Mouse (Mus musculus): ENCODE results near the gene Tomm40l. TPM values are rescaled to one million over a fixed set of nuclear protein-coding genes. Genes with fewer than 3 reads are reported as not detected.

The Tomm40l gene
- polyA plus RNA-seq, 1 experiment from 2014 or later = 49.2 TPM

GRCm38 (mm10) chr1:171184314-171184713, 38.0 kb downstream of the Tomm40l start:
- DNase-seq (ENCODE audit: low spot score) = no peak
- H3K27me3 ChIP-seq (replicated peaks; ENCODE audit: control insufficient read depth, insufficient read depth, low read length) = no peaks in the 10 kb centered on the region
- H3K9ac ChIP-seq (ENCODE audit: low read length) = no peak overlapping the region
- H3K27ac ChIP-seq (ENCODE audit: low read depth, low read length) = no peak overlapping the region
- 88% methylated on average over 7 of the region's 7 CpGs for WGBS
- H3K36me3 ChIP-seq (ENCODE audit: control insufficient read depth, insufficient read depth, low read length) = no peaks in the 10 kb centered on the region
- no peak overlapping the region for H3K4me2 ChIP-seq (ENCODE audit: low read length)
- H3K4me1 ChIP-seq (ENCODE audit: control insufficient read depth, insufficient read depth, low read length) = peaks cover 4% of the 10 kb centered on the region; the same call in 1 of the 2 replicates
- H3K4me3 ChIP-seq (ENCODE audit: low read depth, low read length) = no peak overlapping the region
- no peaks in the 10 kb centered on the region for H3K9me3 ChIP-seq (replicated peaks; ENCODE audit: control insufficient read depth, low read length)
- no peak for ATAC-seq

GRCm38 (mm10) chr1:171183620-171184019, 38.7 kb downstream of the Tomm40l start:
- Histone ChIP-seq H3K36me3 (ENCODE audit: control insufficient read depth, insufficient read depth, low read length) (no peaks in the 10 kb centered on the region), H3K4me2 (ENCODE audit: low read length) (no peak overlapping the region), H3K4me1 (ENCODE audit: control insufficient read depth, insufficient read depth, low read length) (no peaks in the 10 kb centered on the region), H3K4me3 (ENCODE audit: low read depth, low read length) (no peak overlapping the region), H3K9ac (ENCODE audit: low read length) (no peak overlapping the region), H3K9me3 (replicated peaks; ENCODE audit: control insufficient read depth, low read length) (no peaks in the 10 kb centered on the region), H3K27ac (ENCODE audit: low read depth, low read length) (no peak overlapping the region), H3K27me3 (replicated peaks; ENCODE audit: control insufficient read depth, insufficient read depth, low read length) (no peaks in the 10 kb centered on the region)
- ATAC-seq (no peak), DNase-seq (ENCODE audit: low spot score) (no peak)
- WGBS = 80% methylated on average over 3 of the region's 3 CpGs

GRCm38 (mm10) chr1:171183025-171183424, 39.3 kb downstream of the Tomm40l start:
- no peak for DNase-seq (ENCODE audit: low spot score)
- H3K9me3 ChIP-seq (replicated peaks; ENCODE audit: control insufficient read depth, low read length) = no peaks in the 10 kb centered on the region
- 85% methylated on average over 3 of the region's 3 CpGs for WGBS

GRCm38 (mm10) chr1:171179487-171180171, 42.7 kb downstream of the Tomm40l start:
- DNase-seq (ENCODE audit: low spot score) (no peak), ATAC-seq (no peak)
- no peak overlapping the region for H3K27ac ChIP-seq (ENCODE audit: low read depth, low read length)
- H3K4me1 ChIP-seq (ENCODE audit: control insufficient read depth, insufficient read depth, low read length) = no peaks in the 10 kb centered on the region
- H3K36me3 ChIP-seq (ENCODE audit: control insufficient read depth, insufficient read depth, low read length) = no peaks in the 10 kb centered on the region
- no peaks in the 10 kb centered on the region for H3K27me3 ChIP-seq (replicated peaks; ENCODE audit: control insufficient read depth, insufficient read depth, low read length)
- no peak overlapping the region for H3K4me3 ChIP-seq (ENCODE audit: low read depth, low read length)
- H3K9me3 ChIP-seq (replicated peaks; ENCODE audit: control insufficient read depth, low read length) = no peaks in the 10 kb centered on the region
- no peak overlapping the region for H3K9ac ChIP-seq (ENCODE audit: low read length)
- 85% methylated on average over 5 of the region's 5 CpGs for WGBS
- no peak overlapping the region for H3K4me2 ChIP-seq (ENCODE audit: low read length)

More at GRCm38 (mm10) chr1:171183025-171183424, 39.3 kb downstream of the Tomm40l start:
- no peak overlapping the region for H3K4me3 ChIP-seq (ENCODE audit: low read depth, low read length)
- H3K4me1 ChIP-seq (ENCODE audit: control insufficient read depth, insufficient read depth, low read length) = no peaks in the 10 kb centered on the region
- no peaks in the 10 kb centered on the region for H3K27me3 ChIP-seq (replicated peaks; ENCODE audit: control insufficient read depth, insufficient read depth, low read length)
- H3K36me3 ChIP-seq (ENCODE audit: control insufficient read depth, insufficient read depth, low read length) = no peaks in the 10 kb centered on the region
- no peak overlapping the region for H3K9ac ChIP-seq (ENCODE audit: low read length)
- H3K27ac ChIP-seq (ENCODE audit: low read depth, low read length) = no peak overlapping the region
- no peak for ATAC-seq
- H3K4me2 ChIP-seq (ENCODE audit: low read length) = no peak overlapping the region

GRCm38 (mm10) chr1:171172779-171173178, 49.5 kb downstream of the Tomm40l start:
- ATAC-seq = no peak
- Histone ChIP-seq H3K27ac (ENCODE audit: low read depth, low read length) (no peak overlapping the region), H3K9ac (ENCODE audit: low read length) (no peak overlapping the region), H3K4me3 (ENCODE audit: low read depth, low read length) (no peak overlapping the region), H3K4me2 (ENCODE audit: low read length) (no peak overlapping the region), H3K4me1 (ENCODE audit: control insufficient read depth, insufficient read depth, low read length) (no peaks in the 10 kb centered on the region), H3K36me3 (ENCODE audit: control insufficient read depth, insufficient read depth, low read length) (no peaks in the 10 kb centered on the region), H3K27me3 (replicated peaks; ENCODE audit: control insufficient read depth, insufficient read depth, low read length) (no peaks in the 10 kb centered on the region), H3K9me3 (replicated peaks; ENCODE audit: control insufficient read depth, low read length) (no peaks in the 10 kb centered on the region)
- no peak for DNase-seq (ENCODE audit: low spot score)
- 95% methylated on average over 8 of the region's 8 CpGs for WGBS

- Histone ChIP-seq H3K4me3 (ENCODE audit: low read depth, low read length) (no peak overlapping the region), H3K4me1 (ENCODE audit: control insufficient read depth, insufficient read depth, low read length) (no peaks in the 10 kb centered on the region), H3K9me3 (replicated peaks; ENCODE audit: control insufficient read depth, low read length) (no peaks in the 10 kb centered on the region), H3K36me3 (ENCODE audit: control insufficient read depth, insufficient read depth, low read length) (no peaks in the 10 kb centered on the region), H3K27me3 (replicated peaks; ENCODE audit: control insufficient read depth, insufficient read depth, low read length) (no peaks in the 10 kb centered on the region), H3K9ac (ENCODE audit: low read length) (no peak overlapping the region), H3K4me2 (ENCODE audit: low read length) (no peak overlapping the region), H3K27ac (ENCODE audit: low read depth, low read length) (no peak overlapping the region)
- no peak for DNase-seq (ENCODE audit: low spot score)
- ATAC-seq = no peak
- WGBS = 74% methylated on average over 3 of the region's 3 CpGs
Measured at GRCm38 (mm10) chr1:171171138-171171537, 51.2 kb downstream of the Tomm40l start.

- no peaks in the 10 kb centered on the region for H3K9me3 ChIP-seq (replicated peaks; ENCODE audit: control insufficient read depth, low read length)
- no peak overlapping the region for H3K4me2 ChIP-seq (ENCODE audit: low read length)
- DNase-seq (ENCODE audit: low spot score) (no peak), ATAC-seq (no peak)
- no peak overlapping the region for H3K27ac ChIP-seq (ENCODE audit: low read depth, low read length)
- WGBS = 67% methylated on average over 3 of the region's 3 CpGs
- H3K4me3 ChIP-seq (ENCODE audit: low read depth, low read length) = no peak overlapping the region
- H3K36me3 ChIP-seq (ENCODE audit: control insufficient read depth, insufficient read depth, low read length) = no peaks in the 10 kb centered on the region
- no peaks in the 10 kb centered on the region for H3K4me1 ChIP-seq (ENCODE audit: control insufficient read depth, insufficient read depth, low read length)
- no peaks in the 10 kb centered on the region for H3K27me3 ChIP-seq (replicated peaks; ENCODE audit: control insufficient read depth, insufficient read depth, low read length)
- H3K9ac ChIP-seq (ENCODE audit: low read length) = no peak overlapping the region
Measured at GRCm38 (mm10) chr1:171169913-171170312, 52.4 kb downstream of the Tomm40l start.

- Histone ChIP-seq H3K9ac (ENCODE audit: low read length) (no peak overlapping the region), H3K9me3 (replicated peaks; ENCODE audit: control insufficient read depth, low read length) (no peaks in the 10 kb centered on the region), H3K27ac (ENCODE audit: low read depth, low read length) (no peak overlapping the region), H3K4me1 (ENCODE audit: control insufficient read depth, insufficient read depth, low read length) (no peaks in the 10 kb centered on the region), H3K36me3 (ENCODE audit: control insufficient read depth, insufficient read depth, low read length) (no peaks in the 10 kb centered on the region), H3K4me2 (ENCODE audit: low read length) (no peak overlapping the region), H3K27me3 (replicated peaks; ENCODE audit: control insufficient read depth, insufficient read depth, low read length) (no peaks in the 10 kb centered on the region), H3K4me3 (ENCODE audit: low read depth, low read length) (no peak overlapping the region)
- WGBS = 87% methylated on average over 12 of the region's 12 CpGs
- DNase-seq (ENCODE audit: low spot score) = no peak
- ATAC-seq = no peak
Measured at GRCm38 (mm10) chr1:171168906-171169305, 53.4 kb downstream of the Tomm40l start.

Data from forebrain, embryonic 14.5 days (tissue).